Mouse (Mus musculus) cerebellum, adult 2 months (tissue): ENCODE results near the gene Sertad1.

Source experiments
- CTCF ChIP-seq: fragments of 200-500 bp; IDR thresholded peaks from 2 replicates; pipeline ENCODE4 v1.5.1; 2011; ENCODE audit warnings: low read depth, mild to moderate bottlenecking, control low read depth, low read length, moderate library complexity, borderline replicate concordance; ENCODE audit not compliant: insufficient read depth
- POLR2A ChIP-seq: fragments of 200-500 bp; IDR thresholded peaks from 2 replicates; pipeline ENCODE4 v1.6.1; 2011; ENCODE audit warnings: low read length, control low read depth, borderline replicate concordance; ENCODE audit not compliant: insufficient read depth

DNA sequence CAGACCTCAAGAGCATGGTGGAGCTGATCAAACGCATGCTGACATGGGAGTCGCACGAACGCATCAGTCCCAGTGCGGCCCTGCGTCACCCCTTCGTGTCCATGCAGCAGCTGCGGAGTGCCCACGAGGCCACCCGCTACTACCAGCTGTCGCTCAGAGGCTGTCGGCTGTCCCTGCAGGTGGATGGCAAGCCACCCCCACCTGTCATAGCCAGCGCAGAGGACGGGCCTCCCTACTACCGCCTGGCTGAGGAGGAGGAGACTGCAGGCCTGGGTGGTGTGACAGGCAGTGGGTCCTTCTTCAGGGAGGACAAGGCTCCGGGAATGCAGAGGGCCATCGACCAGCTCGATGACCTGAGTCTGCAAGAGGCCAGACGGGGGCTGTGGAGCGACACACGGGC is 42.4 kb downstream of the Sertad1 start:
- TF ChIP-seq CTCF (no peak), POLR2A (no peak)
